Mouse (Mus musculus): ENCODE results near the gene Zscan25.

- TF ChIP-seq POLR2A (IDR thresholded peaks at IDR 0.05; ENCODE audit: control insufficient read depth, low read depth, low read length): no peak
- no peak for TF ChIP-seq CTCF (IDR thresholded peaks at IDR 0.05; ENCODE audit: control insufficient read depth, insufficient read depth, insufficient replicate concordance, low read depth, low read length)
Measured at GRCm38 (mm10) chr5:145317141-145317540, 36.8 kb downstream of the Zscan25 start.

Measured in testis, adult 2 months (tissue).